Mouse (Mus musculus): Measurements from ENCODE around the gene Zfand2a. TPM values are rescaled to one million over a fixed set of nuclear protein-coding genes. Genes with fewer than 3 reads are reported as not detected.

The Zfand2a gene
- polyA plus RNA-seq, 1 experiment: not detected

DNA sequence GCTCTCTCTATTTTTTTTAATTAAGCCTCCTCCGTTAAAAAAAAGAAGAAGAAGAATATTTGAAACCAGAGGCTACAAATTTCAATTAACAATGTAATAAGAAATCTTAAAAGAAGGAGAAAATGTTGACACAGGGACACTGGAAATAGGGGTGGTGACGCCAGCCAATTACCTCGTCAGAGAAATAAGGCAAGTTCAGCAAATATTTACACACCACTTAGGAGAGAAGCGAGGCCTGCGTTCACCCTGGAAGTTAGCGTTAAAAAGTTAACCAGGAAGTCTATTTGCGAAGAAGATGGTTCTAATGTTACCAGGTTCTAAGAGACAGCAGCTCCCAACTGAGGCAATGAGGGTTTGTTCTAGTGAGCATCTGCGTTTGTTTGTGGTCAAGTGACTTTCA, 27.1 kb downstream of the Zfand2a start:
- Histone ChIP-seq H3K4me1 (ENCODE audit: control insufficient read depth, insufficient read depth, low read length) (peaks cover 5% of the 10 kb centered on the region; the same call in 1 of the 2 replicates), H3K27ac (ENCODE audit: insufficient read depth, low read depth, low read length) (no peak overlapping the region), H3K4me3 (ENCODE audit: insufficient read depth, low read depth, low read length) (no peak overlapping the region)
- 87% methylated on average over 8 of the region's 8 CpGs for WGBS
- TF ChIP-seq POLR2A (IDR thresholded peaks at IDR 0.05; ENCODE audit: insufficient read depth, low read depth, low read length) (no peak), CTCF (IDR thresholded peaks at IDR 0.05; ENCODE audit: insufficient read depth, low read depth, low read length) (no peak)

DNA sequence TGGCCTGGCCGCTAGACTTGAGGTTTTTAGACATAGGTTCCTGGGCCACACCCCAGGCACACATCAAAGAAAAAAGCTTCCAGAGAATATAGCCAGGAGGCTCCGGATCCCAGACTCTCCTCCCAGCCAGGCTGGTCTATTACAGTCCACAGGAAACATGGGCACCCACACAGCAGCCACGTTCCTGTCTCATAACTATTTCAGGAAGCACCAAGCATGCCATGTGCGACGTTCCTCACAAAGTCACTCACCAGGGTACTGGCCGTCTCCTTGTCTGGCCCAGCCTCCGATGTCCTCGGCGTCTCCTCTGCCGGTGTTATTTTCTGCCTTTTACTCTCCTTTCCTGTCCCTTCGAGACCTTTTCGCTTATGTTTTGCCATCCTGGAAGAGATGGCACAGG, 29.2 kb downstream of the Zfand2a start:
- peaks cover 5% of the 10 kb centered on the region; the same call in 1 of the 2 replicates for H3K4me1 ChIP-seq (ENCODE audit: control insufficient read depth, insufficient read depth, low read length)
- no peak overlapping the region for H3K27ac ChIP-seq (ENCODE audit: insufficient read depth, low read depth, low read length)
- TF ChIP-seq POLR2A (IDR thresholded peaks at IDR 0.05; ENCODE audit: insufficient read depth, low read depth, low read length) (no peak), CTCF (IDR thresholded peaks at IDR 0.05; ENCODE audit: insufficient read depth, low read depth, low read length) (no peak)
- 91% methylated on average over 12 of the region's 12 CpGs for WGBS
- H3K4me3 ChIP-seq (ENCODE audit: insufficient read depth, low read depth, low read length): no peak overlapping the region

DNA sequence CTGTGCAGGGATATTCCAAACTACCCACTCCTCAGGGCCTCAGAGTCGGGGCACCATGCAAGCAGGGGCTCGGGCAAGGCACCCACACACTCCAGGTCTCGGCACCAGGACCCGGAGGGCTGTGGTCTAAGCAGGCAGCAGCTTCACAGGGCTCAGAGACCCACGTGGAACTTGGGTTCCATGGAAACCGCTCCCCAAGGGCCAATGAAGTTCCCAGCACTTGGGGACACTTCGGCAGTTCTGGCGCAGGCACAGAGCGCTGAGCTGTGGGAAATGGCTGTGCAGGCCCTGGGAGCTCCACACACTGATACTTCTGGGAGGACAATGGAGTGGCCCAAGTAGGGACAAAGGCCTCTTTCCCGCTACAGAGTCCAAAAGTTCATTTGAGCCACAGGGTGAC, 31.3 kb downstream of the Zfand2a start:
- Histone ChIP-seq H3K4me3 (ENCODE audit: insufficient read depth, low read depth, low read length) (no peak overlapping the region), H3K27ac (ENCODE audit: insufficient read depth, low read depth, low read length) (0 out of 2 replicates have a peak overlapping the region, but pooled peaks have one; percentile 11), H3K4me1 (ENCODE audit: control insufficient read depth, insufficient read depth, low read length) (peaks cover 5% of the 10 kb centered on the region; the same call in 1 of the 2 replicates)
- TF ChIP-seq CTCF (IDR thresholded peaks at IDR 0.05; ENCODE audit: insufficient read depth, low read depth, low read length): no peak
- no peak for TF ChIP-seq POLR2A (IDR thresholded peaks at IDR 0.05; ENCODE audit: insufficient read depth, low read depth, low read length)
- WGBS: 82% methylated on average over 10 of the region's 10 CpGs

DNA sequence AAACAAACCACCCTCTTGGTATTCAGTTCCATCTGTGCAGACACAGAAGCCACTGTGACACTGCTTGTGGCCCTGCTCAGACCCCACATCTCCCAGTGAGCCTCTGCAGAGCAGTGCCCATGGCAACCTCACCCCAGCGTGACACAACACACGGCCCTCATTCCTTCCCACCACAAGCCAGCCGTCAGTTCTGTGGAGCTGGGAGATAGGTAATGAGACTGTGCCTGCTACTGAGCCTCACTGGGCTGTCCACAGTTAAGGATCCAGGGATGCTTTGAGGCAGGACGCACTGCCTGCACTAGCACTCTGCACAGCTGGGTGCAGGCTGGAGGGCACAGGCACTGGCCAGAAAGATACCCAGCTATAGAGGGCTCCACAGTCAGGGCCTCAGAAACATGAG, 34.4 kb downstream of the Zfand2a start:
- no peak overlapping the region for H3K27ac ChIP-seq (ENCODE audit: insufficient read depth, low read depth, low read length)
- WGBS: 70% methylated on average over 4 of the region's 4 CpGs

DNA sequence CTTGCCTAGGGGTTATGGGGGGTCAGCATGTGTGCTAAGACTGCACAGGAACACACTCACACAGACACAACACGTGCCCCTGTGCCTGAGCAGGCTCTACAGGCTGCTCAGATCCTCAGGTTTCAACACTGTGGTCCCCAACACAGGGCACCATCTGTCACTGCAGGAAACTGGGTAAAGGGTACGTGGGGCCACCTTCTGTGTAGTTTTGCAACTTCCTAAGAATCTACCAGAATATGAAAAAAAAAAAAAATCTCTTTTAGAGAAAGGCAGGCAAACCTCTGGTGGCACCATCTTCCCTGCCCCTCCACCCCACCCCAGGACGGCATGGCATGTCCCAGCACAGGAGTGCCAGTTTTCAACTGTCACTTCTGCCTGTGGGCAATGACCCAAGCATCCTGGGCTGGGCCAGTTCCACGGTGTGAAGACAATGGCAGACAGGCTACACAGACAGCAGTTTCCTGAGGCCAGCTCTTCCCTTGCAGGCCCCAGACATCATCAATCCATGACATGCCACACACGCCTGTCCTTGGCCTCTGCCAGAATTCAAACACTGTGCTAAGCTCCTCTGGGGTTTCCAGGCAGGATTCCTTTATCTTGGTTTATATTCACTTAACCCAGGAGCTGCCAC, 35.1 kb downstream of the Zfand2a start:
- 76% methylated on average over 5 of the region's 5 CpGs for whole genome bisulfite sequencing
- Histone ChIP-seq H3K4me3 (ENCODE audit: insufficient read depth, low read depth, low read length) (no peak overlapping the region), H3K27ac (ENCODE audit: insufficient read depth, low read depth, low read length) (no peak overlapping the region)

More for the DNA sequence above, 34.4 kb downstream of the Zfand2a start:
- peaks cover 5% of the 10 kb centered on the region; the same call in 1 of the 2 replicates for H3K4me1 ChIP-seq (ENCODE audit: control insufficient read depth, insufficient read depth, low read length)
- TF ChIP-seq POLR2A (IDR thresholded peaks at IDR 0.05; ENCODE audit: insufficient read depth, low read depth, low read length): no peak
- TF ChIP-seq CTCF (IDR thresholded peaks at IDR 0.05; ENCODE audit: insufficient read depth, low read depth, low read length): no peak
- H3K4me3 ChIP-seq (ENCODE audit: insufficient read depth, low read depth, low read length): no peak overlapping the region

DNA sequence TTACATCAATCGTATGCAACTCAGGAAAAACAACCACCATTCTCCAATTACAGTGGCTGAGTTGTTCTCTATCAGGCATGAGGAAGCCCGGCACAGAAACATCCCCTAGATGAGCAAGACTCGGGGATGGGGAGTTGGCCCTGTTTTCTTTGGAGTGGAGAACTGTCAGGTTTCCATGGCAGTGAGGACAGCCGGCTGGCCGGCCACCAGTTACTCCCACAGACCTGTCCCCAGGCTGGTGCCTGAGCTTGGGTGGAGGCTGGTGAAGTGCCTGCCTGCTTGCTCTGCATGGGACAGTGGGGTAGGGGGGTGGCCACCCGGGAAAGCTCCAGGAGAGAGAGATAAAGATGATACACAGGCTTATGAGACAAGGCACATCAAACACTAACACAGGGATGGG, 36.3 kb downstream of the Zfand2a start:
- 72% methylated on average over 6 of the region's 6 CpGs for WGBS
- Histone ChIP-seq H3K4me3 (ENCODE audit: insufficient read depth, low read depth, low read length) (no peak overlapping the region), H3K4me1 (ENCODE audit: control insufficient read depth, insufficient read depth, low read length) (peaks cover 4% of the 10 kb centered on the region; the same call in 1 of the 2 replicates), H3K27ac (ENCODE audit: insufficient read depth, low read depth, low read length) (no peak overlapping the region)
- no peak for TF ChIP-seq POLR2A (IDR thresholded peaks at IDR 0.05; ENCODE audit: insufficient read depth, low read depth, low read length)
- TF ChIP-seq CTCF (IDR thresholded peaks at IDR 0.05; ENCODE audit: insufficient read depth, low read depth, low read length): no peak

More for the DNA sequence above, 35.1 kb downstream of the Zfand2a start:
- TF ChIP-seq POLR2A (IDR thresholded peaks at IDR 0.05; ENCODE audit: insufficient read depth, low read depth, low read length) (no peak), CTCF (IDR thresholded peaks at IDR 0.05; ENCODE audit: insufficient read depth, low read depth, low read length) (no peak)
- peaks cover 5% of the 10 kb centered on the region; the same call in 1 of the 2 replicates for H3K4me1 ChIP-seq (ENCODE audit: control insufficient read depth, insufficient read depth, low read length)

DNA sequence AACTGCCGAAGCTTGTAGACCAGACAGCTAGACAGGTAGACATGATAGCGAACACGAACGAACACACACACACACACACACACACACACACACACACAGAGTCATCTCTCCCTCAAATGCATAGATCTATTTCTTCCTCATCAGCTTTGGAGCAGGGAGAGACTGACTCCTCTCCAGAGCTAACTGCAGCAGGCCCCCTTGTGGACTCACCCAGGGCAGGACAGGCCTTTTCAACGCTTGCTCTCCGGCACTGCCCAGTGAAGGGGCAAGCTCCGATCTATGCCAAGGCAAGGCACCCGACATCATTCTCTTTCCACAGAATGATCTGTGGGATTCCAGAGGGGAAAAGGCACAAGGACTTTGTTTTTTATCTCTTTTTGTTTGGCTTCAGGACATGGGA, 39.1 kb downstream of the Zfand2a start:
- Histone ChIP-seq H3K4me3 (ENCODE audit: insufficient read depth, low read depth, low read length) (no peak overlapping the region), H3K4me1 (ENCODE audit: control insufficient read depth, insufficient read depth, low read length) (peaks cover 8% of the 10 kb centered on the region), H3K27ac (ENCODE audit: insufficient read depth, low read depth, low read length) (no peak overlapping the region)
- WGBS: 80% methylated on average over 8 of the region's 8 CpGs
- TF ChIP-seq CTCF (IDR thresholded peaks at IDR 0.05; ENCODE audit: insufficient read depth, low read depth, low read length) (no peak), POLR2A (IDR thresholded peaks at IDR 0.05; ENCODE audit: insufficient read depth, low read depth, low read length) (no peak)

DNA sequence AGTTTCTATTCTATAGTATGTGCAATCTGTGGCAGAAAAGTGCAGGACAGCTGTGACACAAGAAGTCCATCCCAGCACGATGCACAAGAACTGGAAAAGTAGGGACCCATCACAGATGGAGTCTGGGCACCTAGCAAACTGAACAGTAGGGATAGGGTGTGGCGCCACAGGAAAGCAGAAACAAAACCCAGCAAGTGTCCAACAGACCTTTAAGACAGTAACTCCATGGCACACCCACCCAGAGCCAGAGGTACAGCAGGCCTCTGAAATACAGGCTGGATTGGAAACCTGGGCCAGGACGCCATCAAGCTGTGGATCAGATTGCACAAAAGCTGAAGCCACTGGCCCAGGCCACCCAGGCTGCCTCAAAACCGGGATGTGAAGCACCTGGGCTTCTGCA, 41.4 kb downstream of the Zfand2a start:
- Histone ChIP-seq H3K27ac (ENCODE audit: insufficient read depth, low read depth, low read length) (no peak overlapping the region), H3K4me3 (ENCODE audit: insufficient read depth, low read depth, low read length) (no peak overlapping the region), H3K4me1 (ENCODE audit: control insufficient read depth, insufficient read depth, low read length) (peaks cover 11% of the 10 kb centered on the region)
- WGBS: 83% methylated on average over 4 of the region's 4 CpGs
- no peak for TF ChIP-seq CTCF (IDR thresholded peaks at IDR 0.05; ENCODE audit: insufficient read depth, low read depth, low read length)
- TF ChIP-seq POLR2A (IDR thresholded peaks at IDR 0.05; ENCODE audit: insufficient read depth, low read depth, low read length): no peak

DNA sequence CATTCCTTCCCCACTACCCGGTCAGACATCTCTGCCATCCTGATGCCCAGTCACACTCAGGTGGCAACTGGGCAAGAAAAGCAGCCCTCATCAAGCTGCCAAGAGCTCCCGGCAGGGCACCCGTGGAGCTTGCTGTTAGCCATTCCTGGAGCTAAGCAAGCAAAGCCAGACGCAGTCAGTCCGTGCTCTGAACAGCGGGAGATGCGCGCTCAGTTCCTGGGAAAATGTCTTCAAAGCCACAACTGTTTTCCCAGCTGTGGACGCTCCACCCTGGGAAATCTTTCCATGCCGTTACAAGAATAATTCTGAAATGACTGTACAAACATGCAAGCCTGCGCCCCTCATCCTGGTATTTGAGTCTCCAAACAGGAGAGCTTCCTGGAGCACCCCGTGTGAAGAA, 41.9 kb downstream of the Zfand2a start:
- Histone ChIP-seq H3K4me1 (ENCODE audit: control insufficient read depth, insufficient read depth, low read length) (peaks cover 11% of the 10 kb centered on the region), H3K27ac (ENCODE audit: insufficient read depth, low read depth, low read length) (no peak overlapping the region), H3K4me3 (ENCODE audit: insufficient read depth, low read depth, low read length) (no peak overlapping the region)
- WGBS: 63% methylated on average over 12 of the region's 12 CpGs
- TF ChIP-seq CTCF (IDR thresholded peaks at IDR 0.05; ENCODE audit: insufficient read depth, low read depth, low read length) (no peak), POLR2A (IDR thresholded peaks at IDR 0.05; ENCODE audit: insufficient read depth, low read depth, low read length) (no peak)
